Mouse (Mus musculus) A20 (cell line): Measurements from ENCODE around the gene Slc44a4.
"Not testable (repeated sequence)": the region's sequence is repeated elsewhere in the genome, so short reads cannot be mapped to it uniquely, and the experiment has no call there.

Experiments used
- DNase-seq: peaks from one replicate; pipeline ENCODE4 v3.0.0-alpha.2; 2011; ENCODE audit warnings: low read depth, low spot score

The Slc44a4 gene

GRCm38 (mm10) chr17:34943128-34943815 is 29.0 kb downstream of the Slc44a4 start:
- no peak for DNase-seq

- DNase-seq = no peak
These were observed 30.1 kb downstream of the Slc44a4 start for GRCm38 (mm10) chr17:34944362-34944761.

- DNase-seq = no peak
These were observed 32.3 kb downstream of the Slc44a4 start for GRCm38 (mm10) chr17:34946486-34947140.

DNA sequence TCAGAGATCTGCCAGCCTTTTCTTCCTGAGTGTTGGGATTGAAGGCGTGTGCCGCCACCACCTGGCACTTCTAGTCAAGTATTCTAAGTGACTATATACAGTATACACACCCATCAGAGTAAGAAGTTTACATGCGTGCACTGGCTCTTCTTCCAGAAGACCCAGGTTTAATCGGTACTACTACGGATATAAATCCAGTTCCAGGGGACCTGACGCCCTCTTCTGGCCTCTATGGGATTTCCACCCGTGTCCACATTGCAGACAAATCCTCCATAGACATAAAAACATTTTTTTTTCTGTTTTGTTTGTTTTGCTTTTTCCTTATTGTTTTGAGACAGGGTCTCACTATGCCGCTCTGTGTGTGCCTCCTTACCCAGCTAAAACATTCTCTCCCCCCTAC is 33.3 kb downstream of the Slc44a4 start:
- peak; percentile 47 for DNase-seq

DNA sequence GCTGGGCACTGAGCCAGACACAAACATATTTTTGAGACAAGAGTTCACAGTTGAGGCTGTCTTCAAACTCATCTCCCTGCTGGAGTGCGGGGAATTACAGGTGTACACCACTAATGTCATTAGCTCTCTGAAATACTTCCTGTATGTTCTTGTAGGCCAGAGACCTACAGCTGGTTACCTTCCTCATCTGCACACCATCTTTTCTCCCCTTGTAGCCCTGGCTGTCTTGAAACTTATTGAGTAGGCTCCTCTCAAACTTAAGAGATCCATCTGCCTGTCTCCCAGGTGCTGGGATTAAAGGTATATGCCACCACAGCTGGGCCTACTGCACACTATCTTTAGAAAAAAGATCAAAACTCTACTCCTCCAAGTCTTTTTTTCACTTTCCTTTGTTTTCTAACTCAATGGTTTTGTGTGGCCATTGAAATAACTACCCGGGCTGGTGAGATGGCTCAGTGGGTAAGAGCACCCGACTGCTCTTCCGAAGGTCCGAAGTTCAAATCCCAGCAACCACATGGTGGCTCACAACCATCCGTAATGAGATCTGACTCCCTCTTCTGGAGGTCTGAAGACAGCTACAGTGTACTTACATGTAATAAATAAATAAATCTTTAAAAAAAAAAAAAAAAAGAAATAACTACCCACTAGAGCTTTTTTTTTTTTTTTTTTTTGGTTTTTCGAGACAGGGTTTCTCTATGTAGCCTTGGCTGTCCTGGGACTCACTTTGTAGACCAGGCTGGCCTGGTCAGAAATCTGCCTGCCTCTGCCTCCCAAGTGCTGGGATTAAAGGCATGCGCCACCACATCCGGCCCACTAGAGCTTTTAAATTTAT is 34.7 kb downstream of the Slc44a4 start:
- peak; percentile 53 for DNase-seq

- DNase-seq = peak; percentile 44
These were observed 35.3 kb downstream of the Slc44a4 start for GRCm38 (mm10) chr17:34949553-34949969.

- DNase-seq = peak; percentile 37
These were observed 36.5 kb downstream of the Slc44a4 start for GRCm38 (mm10) chr17:34950514-34951455.

DNA sequence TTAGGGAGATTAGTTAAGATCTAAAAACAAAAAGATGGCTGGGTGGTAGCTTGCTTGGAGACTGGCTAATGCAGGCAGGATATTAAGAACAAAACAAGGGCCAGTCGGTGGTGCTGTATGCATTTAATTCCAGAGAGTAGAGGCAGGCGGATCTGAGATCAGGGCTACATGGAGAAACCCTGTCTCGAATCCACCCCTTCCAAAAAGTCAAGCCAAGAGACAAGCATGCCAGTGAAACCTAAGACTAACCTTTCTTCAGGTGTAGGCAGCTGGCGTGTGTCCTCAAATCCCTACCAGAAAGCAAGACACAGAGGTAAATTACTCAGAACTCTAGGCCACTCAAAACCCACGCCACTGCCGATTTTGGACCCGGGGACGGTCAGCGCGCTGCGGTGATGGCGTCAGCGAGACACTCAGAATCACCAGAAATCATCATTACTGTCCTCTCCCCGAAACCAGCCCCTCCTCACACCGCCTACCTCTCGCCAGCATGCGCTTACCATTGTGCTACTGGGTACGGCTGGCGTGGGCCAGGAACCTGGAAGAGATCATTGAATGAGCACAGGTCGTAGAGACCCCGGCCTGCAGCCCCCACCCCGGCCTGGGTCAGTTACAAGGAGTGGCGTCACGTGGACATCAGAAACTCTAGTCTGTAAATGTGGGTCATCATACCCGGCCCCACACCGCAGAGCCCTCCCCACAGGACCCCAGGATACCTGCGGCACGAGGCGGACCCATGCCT is 37.5 kb downstream of the Slc44a4 start:
- DNase-seq = no peak

DNA sequence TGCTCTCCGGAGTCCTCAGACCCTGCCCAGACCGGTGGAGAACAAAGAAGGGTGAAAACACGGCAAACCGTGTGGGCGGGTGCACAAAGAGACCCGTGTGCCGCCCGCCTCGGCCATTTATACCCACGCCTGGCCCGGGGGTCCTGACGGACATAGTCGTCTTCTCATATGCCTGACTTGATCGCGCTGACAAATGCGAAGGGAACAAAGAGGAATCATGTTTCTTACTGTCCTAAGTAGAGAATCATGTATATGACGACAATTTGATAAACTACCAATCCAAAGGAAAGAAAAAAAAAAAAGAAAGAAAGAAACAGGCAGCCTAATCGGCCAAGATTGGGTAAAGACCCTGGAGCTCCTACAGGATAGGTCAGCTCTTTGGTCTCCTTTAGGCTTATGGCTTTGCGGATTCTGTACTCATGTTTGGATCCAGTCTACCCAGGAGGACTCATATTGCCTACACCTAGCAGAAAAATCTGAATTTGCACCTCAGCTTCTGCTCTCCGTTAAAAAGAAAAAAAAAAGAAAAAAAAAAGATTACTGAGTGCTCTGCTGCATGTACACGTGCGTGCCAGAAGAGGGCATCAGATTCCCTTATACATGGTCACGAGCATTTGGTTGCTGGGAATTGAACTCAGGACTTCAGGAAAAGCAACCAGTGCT is 38.2 kb downstream of the Slc44a4 start:
- DNase-seq = peak; percentile 92

DNA sequence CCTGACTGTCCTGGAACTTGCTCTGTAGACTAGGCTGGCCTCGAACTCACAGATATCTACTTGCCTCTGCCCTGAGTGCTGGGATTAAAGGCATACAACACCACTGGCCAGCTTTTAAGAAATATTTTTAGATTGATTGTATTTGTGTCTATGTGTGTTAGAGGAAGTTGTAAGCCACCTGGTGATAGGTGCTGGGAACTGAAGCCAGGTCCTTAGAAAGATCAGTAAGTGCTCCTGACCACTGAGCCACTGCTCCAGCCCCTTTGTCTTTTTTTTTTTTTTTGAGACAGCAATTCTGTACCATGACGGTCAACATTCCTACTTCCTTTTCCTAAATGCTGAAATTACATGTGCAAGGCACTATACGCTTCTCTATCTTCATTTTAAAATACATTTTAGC is 39.0 kb downstream of the Slc44a4 start:
- DNase-seq = no peak

DNA sequence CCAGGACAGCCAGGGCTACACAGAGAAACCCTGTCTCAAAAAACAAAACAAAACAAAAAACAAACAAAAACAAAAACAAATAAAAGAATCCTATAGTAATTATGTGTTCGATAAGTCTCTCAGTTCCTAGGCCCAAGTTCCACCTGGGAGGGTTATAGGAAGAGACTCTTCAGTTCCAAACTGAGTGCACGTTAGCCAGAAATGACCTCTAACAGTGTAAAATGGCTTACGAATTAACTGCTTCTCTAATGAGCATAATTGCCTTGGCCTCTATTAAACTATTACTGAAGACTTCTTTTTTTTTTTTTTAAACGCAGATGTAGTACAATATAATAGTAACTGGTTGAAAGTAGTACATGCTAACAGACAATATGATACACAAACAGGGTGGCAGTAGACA is 39.6 kb downstream of the Slc44a4 start:
- no peak for DNase-seq

- no peak for DNase-seq
These were observed 40.6 kb downstream of the Slc44a4 start for GRCm38 (mm10) chr17:34954831-34955230.

DNA sequence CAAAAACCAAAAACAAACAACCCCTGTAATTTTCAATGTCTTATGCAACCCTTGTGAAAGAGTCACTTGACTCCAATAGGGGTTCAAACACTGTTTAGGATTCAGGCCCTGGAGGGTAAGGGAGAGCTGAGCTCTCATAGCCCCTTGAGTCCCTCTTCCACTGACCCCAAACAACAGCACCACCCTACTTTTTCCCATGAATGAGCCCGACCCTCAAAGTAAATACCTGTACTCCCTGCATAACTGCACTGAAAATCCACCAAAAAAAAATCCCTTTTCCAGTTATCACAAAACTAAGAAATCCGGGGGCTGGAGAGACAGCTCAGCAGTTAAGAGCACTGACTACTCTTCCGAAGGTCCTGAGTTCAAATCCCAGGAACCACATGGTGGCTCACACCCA is 41.6 kb downstream of the Slc44a4 start:
- DNase-seq = no peak

DNA sequence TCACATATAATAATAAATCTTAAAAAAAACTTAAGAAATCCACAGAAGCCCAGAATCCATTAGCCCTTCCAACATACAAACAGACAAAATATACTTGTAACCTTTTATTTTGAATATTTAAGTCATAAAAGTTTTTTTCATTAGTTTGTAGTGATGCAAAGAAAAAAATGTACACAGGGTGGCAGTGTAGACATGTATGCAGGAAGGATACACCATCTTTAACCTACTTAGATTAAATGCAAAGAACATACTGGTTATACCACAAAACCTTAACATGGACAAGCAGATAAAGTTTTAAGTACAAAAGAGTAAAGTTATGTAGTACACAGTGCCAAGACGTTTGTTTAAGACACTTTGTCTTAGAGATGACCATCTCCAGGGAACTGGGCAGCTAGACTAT is 42.1 kb downstream of the Slc44a4 start:
- DNase-seq = peak; percentile 42

DNA sequence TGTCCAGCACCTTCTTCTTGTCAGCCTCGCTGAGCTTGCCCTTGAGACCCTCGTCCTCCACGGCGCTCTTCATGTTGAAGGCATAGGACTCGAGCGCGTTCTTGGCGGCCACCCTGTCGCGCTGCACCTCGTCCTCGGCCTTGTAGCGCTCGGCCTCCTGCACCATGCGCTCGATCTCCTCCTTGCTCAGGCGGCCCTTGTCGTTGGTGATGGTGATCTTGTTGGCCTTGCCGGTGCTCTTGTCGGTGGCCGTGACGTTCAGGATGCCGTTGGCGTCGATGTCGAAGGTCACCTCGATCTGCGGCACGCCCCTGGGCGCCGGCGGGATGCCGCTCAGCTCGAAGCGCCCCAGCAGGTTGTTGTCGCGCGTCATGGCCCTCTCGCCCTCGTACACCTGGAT is 43.0 kb downstream of the Slc44a4 start:
- DNase-seq = not testable (repeated sequence)

DNA sequence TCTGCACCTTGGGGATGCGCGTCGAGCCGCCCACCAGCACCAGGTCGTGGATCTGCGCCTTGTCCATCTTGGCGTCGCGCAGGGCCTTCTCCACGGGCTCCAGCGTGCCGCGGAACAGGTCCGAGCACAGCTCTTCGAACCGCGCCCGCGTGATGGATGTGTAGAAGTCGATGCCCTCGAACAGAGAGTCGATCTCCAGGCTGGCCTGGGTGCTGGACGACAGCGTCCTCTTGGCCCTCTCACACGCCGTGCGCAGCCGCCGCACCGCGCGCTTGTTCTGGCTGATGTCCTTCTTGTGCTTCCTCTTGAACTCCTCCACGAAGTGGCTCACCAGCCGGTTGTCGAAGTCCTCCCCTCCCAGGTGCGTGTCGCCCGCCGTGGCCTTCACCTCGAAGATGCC is 43.7 kb downstream of the Slc44a4 start:
- DNase-seq = not testable (repeated sequence)

DNA sequence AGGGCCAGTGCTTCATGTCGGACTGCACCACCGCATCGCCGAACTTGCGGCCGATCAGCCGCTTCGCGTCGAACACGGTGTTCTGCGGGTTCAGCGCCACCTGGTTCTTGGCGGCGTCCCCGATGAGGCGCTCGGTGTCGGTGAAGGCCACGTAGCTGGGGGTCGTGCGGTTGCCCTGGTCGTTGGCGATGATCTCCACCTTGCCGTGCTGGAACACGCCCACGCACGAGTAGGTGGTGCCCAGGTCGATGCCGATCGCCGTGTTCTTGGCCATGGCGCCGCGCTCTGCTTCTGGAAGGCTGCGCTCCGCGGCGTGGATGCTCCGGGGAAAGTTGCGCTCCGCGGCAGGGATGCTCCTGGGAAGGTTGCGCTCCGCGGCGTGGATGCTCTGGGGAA is 44.5 kb downstream of the Slc44a4 start:
- DNase-seq = not testable (repeated sequence)

GRCm38 (mm10) chr17:34959130-34959778 is 45.0 kb downstream of the Slc44a4 start, which contains the start of gene Hspa1b:
TSS of gene Hspa1b (minus strand) at chr17:34959238.
- not testable (repeated sequence) for DNase-seq

DNA sequence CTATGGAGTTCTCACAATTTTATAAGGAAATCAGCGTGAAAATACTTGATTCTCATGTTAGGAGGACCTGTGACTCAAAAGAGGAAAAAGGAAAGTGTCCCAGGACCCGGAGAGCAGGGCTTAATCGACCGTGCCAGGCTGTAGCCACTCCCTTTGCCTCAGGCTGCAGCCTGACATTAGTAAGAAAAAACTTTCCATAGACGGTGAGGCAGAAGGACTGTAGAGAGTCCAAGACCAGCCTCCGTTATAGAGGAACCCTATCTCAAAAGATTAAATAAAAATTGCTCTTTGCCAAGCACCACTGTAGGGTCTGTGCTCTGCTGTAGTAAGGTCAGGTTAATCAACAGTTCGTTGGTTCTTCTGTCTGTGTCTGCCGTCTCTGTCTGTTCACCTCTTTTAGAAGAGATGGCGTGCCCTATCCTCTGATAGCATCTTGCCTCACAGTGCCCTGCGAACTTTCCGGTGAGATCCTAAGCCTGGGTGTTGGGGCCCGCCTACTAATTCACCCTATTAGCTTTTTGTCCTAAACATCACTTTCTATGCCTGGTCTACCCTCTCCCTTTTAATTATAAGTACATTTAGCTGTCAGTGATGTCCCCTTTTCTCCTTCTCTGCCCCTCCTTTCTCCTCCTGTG is 45.7 kb downstream of the Slc44a4 start:
- no peak for DNase-seq
